Mouse (Mus musculus): Measurements from ENCODE around the gene Mgmt. TPM values are rescaled to one million over a fixed set of nuclear protein-coding genes. Genes with fewer than 3 reads are reported as not detected.

Mgmt gene
- total and polyA plus RNA-seq, 3 experiments: 5.2 to 10.8 (median 8.5) TPM

- dilution Hi-C loops (cut with MboI; ENCODE audit: extremely low pct_ligation_motif_present, extremely low pct_unique_long_range_greater_than_20kb, low sequenced_read_pairs) (no loop called here), in situ Hi-C loops (cut with MboI; ENCODE audit: low pct_ligation_motif_present, low pct_unique_long_range_greater_than_20kb, low sequenced_read_pairs) (no loop called here)
- Histone ChIP-seq H3K27me3 (replicated peaks) (no peaks in the 10 kb centered on the region), H3K79me2 (replicated peaks; ENCODE audit: control insufficient read depth, extremely low read depth, insufficient read depth, poor library complexity, severe bottlenecking) (no peaks in the 10 kb centered on the region), H3K4me1 (ENCODE audit: control insufficient read depth in 1 of 2, insufficient read depth in 2 of 2) (peaks cover 0 to 10% of the 10 kb centered on the region in 2 experiments; a peak in 2 of 4 replicates), H3K9me3 (replicated peaks; ENCODE audit: low read length) (no peaks in the 10 kb centered on the region), H3K27ac (ENCODE audit: insufficient read depth, low read depth) (no peak overlapping the region), H3K4me3 (replicated peaks in 1 of 3; ENCODE audit: low read depth in 2 of 3, low read length in 2 of 3, poor library complexity in 1 of 3) (no peak overlapping the region), H3K9ac (ENCODE audit: insufficient read depth, low read depth) (no peak overlapping the region), H3K36me3 (replicated peaks in 1 of 2; ENCODE audit: control insufficient read depth in 1 of 2, insufficient read depth in 1 of 2, low read length in 1 of 2) (peaks cover 0 to under 1% of the 10 kb centered on the region in 2 experiments), H3K4me2 (ENCODE audit: insufficient read depth, low read depth, poor library complexity, severe bottlenecking) (no peak overlapping the region)
- TF ChIP-seq RAD21 (IDR thresholded peaks at IDR 0.05; ENCODE audit: low read depth, low read length) (peak; percentile 21), SMC3 (IDR thresholded peaks at IDR 0.05; ENCODE audit: low read depth, low read length) (peak; percentile 23), BHLHE40 (IDR thresholded peaks at IDR 0.05; ENCODE audit: low read depth, low read length) (no peak)
- DNase-seq (ENCODE audit: extremely low read depth): no peak
Measured at GRCm38 (mm10) chr7:137080171-137080570, 185.8 kb downstream of the Mgmt start.

GRCm38 (mm10) chr7:137082171-137082570 is 187.8 kb downstream of the Mgmt start:
- no peak overlapping the region for H3K4me3 ChIP-seq (replicated peaks in 1 of 3; ENCODE audit: low read depth in 2 of 3, low read length in 2 of 3, poor library complexity in 1 of 3)
- no peaks in the 10 kb centered on the region for H3K9me3 ChIP-seq (replicated peaks; ENCODE audit: low read length)
- peaks cover 0 to 7% of the 10 kb centered on the region in 2 experiments for H3K36me3 ChIP-seq (replicated peaks in 1 of 2; ENCODE audit: control insufficient read depth in 1 of 2, insufficient read depth in 1 of 2, low read length in 1 of 2)
- TF ChIP-seq CHD1 (IDR thresholded peaks at IDR 0.05; ENCODE audit: low read depth, low read length) (no peak), CTCF (conservative IDR thresholded peaks at IDR 0.05 in 1 of 2, IDR thresholded peaks at IDR 0.05 in 1 of 2; ENCODE audit: low read depth in 2 of 2, low read length in 2 of 2) (no peak), ZMIZ1 (IDR thresholded peaks at IDR 0.05; ENCODE audit: low read depth, low read length) (no peak), PAX5 (IDR thresholded peaks at IDR 0.05; ENCODE audit: low read length) (no peak), UBTF (IDR thresholded peaks at IDR 0.05; ENCODE audit: low read depth, low read length) (no peak), NRF1 (IDR thresholded peaks at IDR 0.05; ENCODE audit: low read depth, low read length) (no peak), POLR2AphosphoS2 (IDR thresholded peaks at IDR 0.05; ENCODE audit: low read depth, low read length) (no peak), NELFE (IDR thresholded peaks at IDR 0.05; ENCODE audit: low read depth, low read length) (no peak), USF1 (IDR thresholded peaks at IDR 0.05; ENCODE audit: low read depth, low read length) (no peak), ETS1 (conservative IDR thresholded peaks at IDR 0.05; ENCODE audit: low read depth, low read length) (no peak), EP300 (IDR thresholded peaks at IDR 0.05; ENCODE audit: low read length) (no peak), ZKSCAN1 (IDR thresholded peaks at IDR 0.05; ENCODE audit: borderline replicate concordance, low read depth, low read length) (no peak), GABPA (IDR thresholded peaks at IDR 0.05; ENCODE audit: insufficient replicate concordance, low read depth, low read length) (no peak), JUND (conservative IDR thresholded peaks at IDR 0.05; ENCODE audit: low read depth, low read length) (no peak), USF2 (conservative IDR thresholded peaks at IDR 0.05; ENCODE audit: low read depth, low read length) (no peak), E2F4 (IDR thresholded peaks at IDR 0.05; ENCODE audit: insufficient replicate concordance, low read depth, low read length) (no peak), RAD21 (IDR thresholded peaks at IDR 0.05; ENCODE audit: low read depth, low read length) (no peak), SIN3A (IDR thresholded peaks at IDR 0.05; ENCODE audit: low read length) (no peak), MXI1 (IDR thresholded peaks at IDR 0.05; ENCODE audit: low read depth, low read length) (no peak), ZC3H11A (IDR thresholded peaks at IDR 0.05; ENCODE audit: low read depth, low read length) (no peak)
- peaks cover 3 to 9% of the 10 kb centered on the region in 2 experiments; a peak in 2 of 4 replicates for H3K4me1 ChIP-seq (ENCODE audit: control insufficient read depth in 1 of 2, insufficient read depth in 2 of 2)
- DNase-seq (ENCODE audit: extremely low read depth): no peak
- H3K27ac ChIP-seq (ENCODE audit: insufficient read depth, low read depth): no peak overlapping the region
- dilution Hi-C loops (cut with MboI; ENCODE audit: extremely low pct_ligation_motif_present, extremely low pct_unique_long_range_greater_than_20kb, low sequenced_read_pairs) (no loop called here), in situ Hi-C loops (cut with MboI; ENCODE audit: low pct_ligation_motif_present, low pct_unique_long_range_greater_than_20kb, low sequenced_read_pairs) (no loop called here)
- H3K9ac ChIP-seq (ENCODE audit: insufficient read depth, low read depth): no peak overlapping the region
- H3K4me2 ChIP-seq (ENCODE audit: insufficient read depth, low read depth, poor library complexity, severe bottlenecking): no peak overlapping the region
- H3K27me3 ChIP-seq (replicated peaks): no peaks in the 10 kb centered on the region
- no peaks in the 10 kb centered on the region for H3K79me2 ChIP-seq (replicated peaks; ENCODE audit: control insufficient read depth, extremely low read depth, insufficient read depth, poor library complexity, severe bottlenecking)

Data from CH12.LX (cell line).